Mouse (Mus musculus) heart, embryonic 15.5 days (tissue): ENCODE measurements around the gene Copb2. TPM values are rescaled to one million over a fixed set of nuclear protein-coding genes. Genes with fewer than 3 reads are reported as not detected.

Source experiments
- polyA plus RNA-seq: library from polyadenylated mRNA; unstranded; fragments of >200 nt; fragmentation: Nextera tagmentation; extraction: Ambion mirVana; gene quantifications from 2 replicates; pipeline ENCODE4 v1.2.1, GENCODE M21; 2015

Gene Copb2
- polyA plus RNA-seq, 1 experiment from 2014 or later: 107 TPM

Other genes with a start within 250 kb of the Copb2 start
- 51.7 and 53.7 TPM in 2 replicates for gene Rbp1, start 140.8 kb upstream of the Copb2 start, polyA plus RNA-seq
- gene Rbp2, start 77.6 kb upstream of the Copb2 start, polyA plus RNA-seq: 0.33 TPM in 1 of 2 replicates, not detected in the other
- 51.3 and 53.0 TPM in 2 replicates for gene Mrps22, start 37.9 kb downstream of the Copb2 start, polyA plus RNA-seq